Mouse (Mus musculus): ENCODE measurements around the gene Zfp663. TPM values are rescaled to one million over a fixed set of nuclear protein-coding genes. Genes with fewer than 3 reads are reported as not detected.
A peak's percentile ranks its signal among the peaks of the same experiment; 100 is the strongest.

The Zfp663 gene
- total and polyA plus RNA-seq, 2 experiments from 2014 or later = 0.47 to 2.3 TPM

- no peaks in the 10 kb centered on the region for H3K36me3 ChIP-seq (ENCODE audit: insufficient read depth, low read length)
- H3K4me1 ChIP-seq (ENCODE audit: insufficient read depth, low read length) = peaks cover 54% of the 10 kb centered on the region
- no peak for DNase-seq (ENCODE audit: low spot score)
- 87% methylated on average over 22 of the region's 22 CpGs for WGBS
- H3K9ac ChIP-seq (replicated peaks; ENCODE audit: low read length) = no peak overlapping the region
- H3K4me2 ChIP-seq (ENCODE audit: low read depth, low read length) = no peak overlapping the region
- no peak overlapping the region for H3K4me3 ChIP-seq (ENCODE audit: low read length)
- no peaks in the 10 kb centered on the region for H3K9me3 ChIP-seq (ENCODE audit: low read length)
- ATAC-seq = no peak
- H3K27ac ChIP-seq = peak overlapping the region; percentile 69; the same call in 1 of the 2 replicates
- TF ChIP-seq CTCF (IDR thresholded peaks at IDR 0.05; ENCODE audit: low read depth) = no peak
- H3K27me3 ChIP-seq (ENCODE audit: insufficient read depth, low read length) = no peaks in the 10 kb centered on the region
Observed at GRCm38 (mm10) chr2:165321981-165322735, 46.4 kb downstream of the Zfp663 start.

- H3K4me1 ChIP-seq (ENCODE audit: insufficient read depth, low read length) = peaks cover 56% of the 10 kb centered on the region
- no peak for DNase-seq (ENCODE audit: low spot score)
- ATAC-seq = no peak
- H3K27ac ChIP-seq = peak overlapping the region; percentile 69; the same call in 1 of the 2 replicates
- H3K36me3 ChIP-seq (ENCODE audit: insufficient read depth, low read length) = no peaks in the 10 kb centered on the region
- no peaks in the 10 kb centered on the region for H3K27me3 ChIP-seq (ENCODE audit: insufficient read depth, low read length)
- no peak overlapping the region for H3K9ac ChIP-seq (replicated peaks; ENCODE audit: low read length)
- peak; percentile 21 for TF ChIP-seq CTCF (IDR thresholded peaks at IDR 0.05; ENCODE audit: low read depth)
- H3K4me2 ChIP-seq (ENCODE audit: low read depth, low read length) = peak overlapping the region; percentile 13
- H3K4me3 ChIP-seq (ENCODE audit: low read length) = no peak overlapping the region
- WGBS = 33% methylated on average over 8 of the region's 8 CpGs
- H3K9me3 ChIP-seq (ENCODE audit: low read length) = no peaks in the 10 kb centered on the region
Observed at GRCm38 (mm10) chr2:165321381-165321888, 47.1 kb downstream of the Zfp663 start.

GRCm38 (mm10) chr2:165320531-165321150 is 47.9 kb downstream of the Zfp663 start:
- Histone ChIP-seq H3K9ac (replicated peaks; ENCODE audit: low read length) (no peak overlapping the region), H3K4me1 (ENCODE audit: insufficient read depth, low read length) (peaks cover 62% of the 10 kb centered on the region)
- 48% methylated on average over 12 of the region's 12 CpGs for WGBS

GRCm38 (mm10) chr2:165319503-165319902 is 49.0 kb downstream of the Zfp663 start:
- ATAC-seq (no peak), DNase-seq (ENCODE audit: low spot score) (no peak)
- 69% methylated on average over 4 of the region's 4 CpGs for WGBS
- Histone ChIP-seq H3K36me3 (ENCODE audit: insufficient read depth, low read length) (peaks cover 12% of the 10 kb centered on the region), H3K9ac (replicated peaks; ENCODE audit: low read length) (no peak overlapping the region), H3K4me2 (ENCODE audit: low read depth, low read length) (no peak overlapping the region), H3K4me3 (ENCODE audit: low read length) (no peak overlapping the region), H3K9me3 (ENCODE audit: low read length) (no peaks in the 10 kb centered on the region), H3K4me1 (ENCODE audit: insufficient read depth, low read length) (peaks cover 52% of the 10 kb centered on the region), H3K27ac (peak overlapping the region; percentile 17; the same call in 1 of the 2 replicates), H3K27me3 (ENCODE audit: insufficient read depth, low read length) (no peaks in the 10 kb centered on the region)
- TF ChIP-seq CTCF (IDR thresholded peaks at IDR 0.05; ENCODE audit: low read depth) = no peak

More at GRCm38 (mm10) chr2:165320531-165321150, 47.9 kb downstream of the Zfp663 start:
- no peak for ATAC-seq
- Histone ChIP-seq H3K27me3 (ENCODE audit: insufficient read depth, low read length) (no peaks in the 10 kb centered on the region), H3K9me3 (ENCODE audit: low read length) (no peaks in the 10 kb centered on the region), H3K27ac (peak overlapping the region; percentile 69), H3K36me3 (ENCODE audit: insufficient read depth, low read length) (peaks cover under 1% of the 10 kb centered on the region; the same call in 1 of the 2 replicates), H3K4me2 (ENCODE audit: low read depth, low read length) (peak overlapping the region; percentile 13), H3K4me3 (ENCODE audit: low read length) (no peak overlapping the region)
- no peak for TF ChIP-seq CTCF (IDR thresholded peaks at IDR 0.05; ENCODE audit: low read depth)
- peak; percentile 37 for DNase-seq (ENCODE audit: low spot score)

- WGBS = 61% methylated on average over 7 of the region's 7 CpGs
- no peak for TF ChIP-seq CTCF (IDR thresholded peaks at IDR 0.05; ENCODE audit: low read depth)
- ATAC-seq (no peak), DNase-seq (ENCODE audit: low spot score) (no peak)
- Histone ChIP-seq H3K27ac (no peak overlapping the region; the same call in 1 of the 2 replicates), H3K4me1 (ENCODE audit: insufficient read depth, low read length) (peaks cover 46% of the 10 kb centered on the region), H3K9ac (replicated peaks; ENCODE audit: low read length) (no peak overlapping the region), H3K27me3 (ENCODE audit: insufficient read depth, low read length) (no peaks in the 10 kb centered on the region), H3K36me3 (ENCODE audit: insufficient read depth, low read length) (peaks cover 17% of the 10 kb centered on the region), H3K4me3 (ENCODE audit: low read length) (no peak overlapping the region), H3K4me2 (ENCODE audit: low read depth, low read length) (no peak overlapping the region), H3K9me3 (ENCODE audit: low read length) (no peaks in the 10 kb centered on the region)
Observed at GRCm38 (mm10) chr2:165318941-165319340, 49.6 kb downstream of the Zfp663 start.

GRCm38 (mm10) chr2:165317621-165318263 is 50.8 kb downstream of the Zfp663 start:
- no peak for TF ChIP-seq CTCF (IDR thresholded peaks at IDR 0.05; ENCODE audit: low read depth)
- ATAC-seq (no peak), DNase-seq (ENCODE audit: low spot score) (no peak)
- Histone ChIP-seq H3K27me3 (ENCODE audit: insufficient read depth, low read length) (no peaks in the 10 kb centered on the region), H3K4me2 (ENCODE audit: low read depth, low read length) (peak overlapping the region; percentile 21; the same call in 1 of the 2 replicates), H3K4me3 (ENCODE audit: low read length) (no peak overlapping the region), H3K9ac (replicated peaks; ENCODE audit: low read length) (peak overlapping the region; percentile 28; the same call in 1 of the 2 replicates), H3K4me1 (ENCODE audit: insufficient read depth, low read length) (peaks cover 43% of the 10 kb centered on the region), H3K9me3 (ENCODE audit: low read length) (no peaks in the 10 kb centered on the region), H3K27ac (peak overlapping the region; percentile 83), H3K36me3 (ENCODE audit: insufficient read depth, low read length) (peaks cover 23% of the 10 kb centered on the region)
- WGBS = 40% methylated on average over 16 of the region's 16 CpGs

Measured in hindbrain, postnatal 0 days (tissue).